Mouse (Mus musculus) right cerebral cortex, adult 18-20 months (tissue): Measurements from ENCODE around the gene Runx2.
A peak's percentile ranks its signal among the peaks of the same experiment; 100 is the strongest.

Source experiments
- DNase-seq: peaks from one replicate; pipeline ENCODE4 v3.0.0; 2022; ENCODE audit warnings: mixed read lengths

Runx2 gene

GRCm38 (mm10) chr17:44520122-44521075 lies 294.2 kb downstream of the Runx2 start:
- DNase-seq = peak; percentile 19

- DNase-seq = no peak
Observed at GRCm38 (mm10) chr17:44519356-44519755, 295.2 kb downstream of the Runx2 start.

- no peak for DNase-seq
Observed at GRCm38 (mm10) chr17:44518156-44518555, 296.4 kb downstream of the Runx2 start.

GRCm38 (mm10) chr17:44508198-44508715 lies 306.3 kb downstream of the Runx2 start:
- DNase-seq = no peak

- DNase-seq = no peak
Observed at GRCm38 (mm10) chr17:44507741-44508140, 306.9 kb downstream of the Runx2 start.

GRCm38 (mm10) chr17:44506524-44506923 lies 308.1 kb downstream of the Runx2 start:
- no peak for DNase-seq

- no peak for DNase-seq
Observed at GRCm38 (mm10) chr17:44504794-44505317, 309.7 kb downstream of the Runx2 start.

- DNase-seq = no peak
Observed at GRCm38 (mm10) chr17:44502176-44502575, 312.4 kb downstream of the Runx2 start.

GRCm38 (mm10) chr17:44500306-44500899 lies 314.2 kb downstream of the Runx2 start:
- DNase-seq = no peak

GRCm38 (mm10) chr17:44490164-44490794 lies 324.3 kb downstream of the Runx2 start:
- DNase-seq = no peak

GRCm38 (mm10) chr17:44489346-44489745 lies 325.3 kb downstream of the Runx2 start:
- no peak for DNase-seq

GRCm38 (mm10) chr17:44487514-44488244 lies 326.9 kb downstream of the Runx2 start:
- DNase-seq = no peak

- DNase-seq = no peak
Observed at GRCm38 (mm10) chr17:44485337-44485736, 329.3 kb downstream of the Runx2 start.

GRCm38 (mm10) chr17:44479918-44480317 lies 334.7 kb downstream of the Runx2 start:
- no peak for DNase-seq

- DNase-seq = no peak
Observed at GRCm38 (mm10) chr17:44479491-44479890, 335.1 kb downstream of the Runx2 start.

- no peak for DNase-seq
Observed at GRCm38 (mm10) chr17:44475910-44476309, 338.7 kb downstream of the Runx2 start.

- no peak for DNase-seq
Observed at GRCm38 (mm10) chr17:44474280-44474679, 340.3 kb downstream of the Runx2 start.

- no peak for DNase-seq
Observed at GRCm38 (mm10) chr17:44472695-44473094, 341.9 kb downstream of the Runx2 start.

- DNase-seq = no peak
Observed at GRCm38 (mm10) chr17:44463679-44464078, 350.9 kb downstream of the Runx2 start.

GRCm38 (mm10) chr17:44460156-44460555 lies 354.4 kb downstream of the Runx2 start:
- DNase-seq = no peak

- DNase-seq = no peak
Observed at GRCm38 (mm10) chr17:44459029-44459428, 355.6 kb downstream of the Runx2 start.

- DNase-seq = no peak
Observed at GRCm38 (mm10) chr17:44456696-44457095, 357.9 kb downstream of the Runx2 start.
